Mouse (Mus musculus): ENCODE measurements at regions not wholly inside any gene's neighbourhood (a gene's known extent, or its start where the extent isn't known, plus 50 kb on each side); places are given as distances from the start of the nearest gene placed in this dataset.

- peak in 1 of 2 experiments; percentile 1 for DNase-seq (ENCODE audit: low spot score in 2 of 2)
These were observed 53.4 kb upstream of the Fmnl2 start for GRCm38 (mm10) chr2:52804106-52804825.

- no peak for DNase-seq (ENCODE audit: low spot score in 2 of 2)
These were observed 52.9 kb upstream of the Fmnl2 start for GRCm38 (mm10) chr2:52804826-52805149.

GRCm38 (mm10) chr2:52807826-52808225 is 49.8 kb upstream of the Fmnl2 start:
- DNase-seq (ENCODE audit: low spot score in 2 of 2), result no peak
